Mouse (Mus musculus) neural tube, embryonic 12.5 days (tissue): ENCODE measurements at regions not wholly inside any gene's neighbourhood (a gene's known extent, or its start where the extent isn't known, plus 50 kb on each side); places are given as distances from the start of the nearest gene placed in this dataset.

Experiments
- ATAC-seq: fragments of 200-750 bp; cut with Nextera tagmentation; 2 replicates; pipeline ENCODE4 v1.8.0; 2017; ENCODE audit warnings: low read depth, mild to moderate bottlenecking, moderate TSS enrichment, moderate library complexity; ENCODE audit not compliant: low FRiP score
- H3K27ac ChIP-seq: fragments of 300-500 bp; sonication (generic); 2 replicates; pipeline ENCODE4 v1.5.1; 2016
- H3K27me3 ChIP-seq: fragments of 300-500 bp; sonication (generic); replicated peaks from 2 replicates; pipeline ENCODE4 v1.6.1; 2016; ENCODE audit warnings: mild to moderate bottlenecking
- H3K36me3 ChIP-seq: fragments of 300-500 bp; sonication (generic); 2 replicates; pipeline ENCODE4 v1.6.1; 2016; ENCODE audit warnings: mild to moderate bottlenecking
- H3K4me1 ChIP-seq: fragments of 300-500 bp; sonication (generic); 2 replicates; pipeline ENCODE4 v1.6.1; 2016
- H3K4me2 ChIP-seq: fragments of 300-500 bp; sonication (generic); replicated peaks from 2 replicates; pipeline ENCODE4 v1.6.1; 2016; ENCODE audit warnings: mild to moderate bottlenecking
- H3K4me3 ChIP-seq: fragments of 300-500 bp; sonication (generic); 2 replicates; pipeline ENCODE4 v1.5.1; 2016
- H3K9ac ChIP-seq: fragments of 300-500 bp; sonication (generic); 2 replicates; pipeline ENCODE4 v1.6.1; 2016; ENCODE audit warnings: mild to moderate bottlenecking
- H3K9me3 ChIP-seq: fragments of 300-500 bp; sonication (generic); 2 replicates; pipeline ENCODE4 v1.6.1; 2016; ENCODE audit warnings: mild to moderate bottlenecking
- WGBS: fragments of 180-500 bp; shearing (Covaris S2); methylation state at CpG from one replicate; pipeline ENCODE4 v1.1.7; 2016; 5-methylcytosine and 5-hydroxymethylcytosine counted together

DNA sequence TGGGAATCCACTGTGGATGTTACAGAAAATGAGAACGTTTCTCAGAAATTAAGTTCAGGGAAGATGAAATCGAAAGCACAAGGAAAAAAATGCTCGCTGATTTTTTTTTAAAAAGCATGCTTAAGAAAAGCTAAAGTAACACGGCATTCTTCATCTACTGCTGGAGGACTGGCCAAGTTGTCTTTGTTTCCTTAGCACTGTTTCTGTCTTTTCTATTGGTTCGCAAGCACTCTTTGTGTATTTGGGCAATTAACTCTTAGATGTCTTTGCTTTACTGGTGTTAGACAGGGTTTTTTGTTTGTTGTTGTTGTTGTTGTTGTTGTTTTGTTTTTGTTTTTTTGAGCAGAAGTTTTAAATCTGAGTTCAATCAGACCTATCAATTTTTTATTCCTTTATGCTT lies 301.4 kb upstream of the Noct start:
- H3K4me2 ChIP-seq, result no peak overlapping the region
- 87% methylated on average over 5 of the region's 5 CpGs for WGBS
- no peaks in the 10 kb centered on the region for H3K4me1 ChIP-seq
- H3K9me3 ChIP-seq, result no peaks in the 10 kb centered on the region
- H3K4me3 ChIP-seq, result no peak overlapping the region
- no peak for ATAC-seq
- H3K9ac ChIP-seq, result no peak overlapping the region
- H3K27me3 ChIP-seq, result no peaks in the 10 kb centered on the region
- no peak overlapping the region for H3K27ac ChIP-seq
- no peaks in the 10 kb centered on the region for H3K36me3 ChIP-seq

DNA sequence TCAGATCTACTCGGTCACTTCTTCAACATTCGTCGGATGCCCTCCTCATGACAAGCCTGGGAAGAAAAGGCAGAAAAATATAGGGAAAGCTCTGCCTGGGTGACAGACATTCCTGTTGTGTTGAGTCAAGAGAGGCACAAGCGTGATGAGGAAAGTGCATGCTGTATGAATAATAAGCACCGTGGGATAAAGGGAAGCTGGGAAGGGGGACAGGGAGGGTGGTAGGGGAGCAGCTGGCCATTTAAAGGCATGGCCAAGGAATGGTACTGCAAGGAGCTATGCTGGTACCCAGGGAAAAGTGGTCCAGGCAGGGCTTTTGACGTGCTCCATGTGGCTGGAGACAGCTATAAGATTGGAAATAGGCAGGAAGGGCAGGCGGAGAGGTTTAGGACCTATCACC lies 300.9 kb upstream of the Noct start:
- Histone ChIP-seq H3K9ac (no peak overlapping the region), H3K36me3 (no peaks in the 10 kb centered on the region), H3K4me1 (no peaks in the 10 kb centered on the region), H3K27me3 (no peaks in the 10 kb centered on the region), H3K4me2 (no peak overlapping the region), H3K4me3 (no peak overlapping the region), H3K27ac (no peak overlapping the region), H3K9me3 (no peaks in the 10 kb centered on the region)
- WGBS, result 73% methylated on average over 7 of the region's 7 CpGs
- ATAC-seq, result no peak

DNA sequence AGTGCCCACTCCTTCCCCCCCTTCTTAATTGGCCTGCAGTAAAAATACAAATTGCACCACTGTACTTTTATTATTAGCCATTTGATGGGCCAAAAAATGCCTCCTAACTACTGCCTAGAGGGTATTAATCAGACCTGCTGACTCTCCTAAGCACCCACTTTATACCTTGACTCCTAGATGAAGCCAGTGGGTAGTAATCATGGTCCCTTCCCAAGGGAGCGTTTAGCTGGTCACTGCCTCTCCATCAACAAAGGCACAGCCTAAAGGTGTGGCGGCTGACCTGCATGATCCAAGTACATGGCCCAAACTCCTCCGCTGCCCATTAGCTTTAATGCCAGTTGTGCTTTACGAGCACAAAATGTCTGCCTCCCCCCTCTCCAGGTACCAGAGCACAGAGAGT lies 296.9 kb upstream of the Noct start:
- WGBS, result 50% methylated on average over 4 of the region's 4 CpGs
- Histone ChIP-seq H3K4me2 (no peak overlapping the region), H3K9me3 (no peaks in the 10 kb centered on the region), H3K27me3 (no peaks in the 10 kb centered on the region), H3K4me1 (no peaks in the 10 kb centered on the region), H3K4me3 (no peak overlapping the region), H3K36me3 (no peaks in the 10 kb centered on the region), H3K27ac (no peak overlapping the region), H3K9ac (no peak overlapping the region)
- ATAC-seq, result no peak

DNA sequence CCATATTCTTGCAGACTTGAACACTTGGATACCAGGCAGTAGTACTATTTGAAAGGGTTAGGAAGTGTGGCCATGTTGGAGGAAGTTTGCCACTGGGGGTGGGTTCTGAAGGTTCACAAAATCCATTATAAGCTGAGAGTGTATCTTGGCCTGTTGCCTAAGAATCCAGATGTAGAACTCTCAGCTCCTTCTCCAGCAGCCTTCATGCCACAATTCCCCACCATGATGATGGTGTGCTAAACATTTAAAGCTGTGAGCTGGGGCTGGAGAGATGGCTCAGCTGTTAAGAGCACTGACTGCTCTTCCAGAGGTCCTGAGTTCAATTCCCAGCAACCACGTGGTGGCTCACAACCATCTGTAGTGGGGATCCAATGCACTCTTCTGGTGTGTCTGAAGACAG lies 295.2 kb upstream of the Noct start:
- Histone ChIP-seq H3K4me3 (no peak overlapping the region), H3K9me3 (no peaks in the 10 kb centered on the region), H3K4me1 (0 out of 2 replicates have a peak, but pooled peaks cover 3% of the 10 kb centered on the region), H3K27ac (no peak overlapping the region), H3K4me2 (no peak overlapping the region), H3K27me3 (no peaks in the 10 kb centered on the region), H3K36me3 (no peaks in the 10 kb centered on the region), H3K9ac (no peak overlapping the region)
- 88% methylated on average over 1 of the region's 1 CpGs for WGBS
- ATAC-seq, result no peak

DNA sequence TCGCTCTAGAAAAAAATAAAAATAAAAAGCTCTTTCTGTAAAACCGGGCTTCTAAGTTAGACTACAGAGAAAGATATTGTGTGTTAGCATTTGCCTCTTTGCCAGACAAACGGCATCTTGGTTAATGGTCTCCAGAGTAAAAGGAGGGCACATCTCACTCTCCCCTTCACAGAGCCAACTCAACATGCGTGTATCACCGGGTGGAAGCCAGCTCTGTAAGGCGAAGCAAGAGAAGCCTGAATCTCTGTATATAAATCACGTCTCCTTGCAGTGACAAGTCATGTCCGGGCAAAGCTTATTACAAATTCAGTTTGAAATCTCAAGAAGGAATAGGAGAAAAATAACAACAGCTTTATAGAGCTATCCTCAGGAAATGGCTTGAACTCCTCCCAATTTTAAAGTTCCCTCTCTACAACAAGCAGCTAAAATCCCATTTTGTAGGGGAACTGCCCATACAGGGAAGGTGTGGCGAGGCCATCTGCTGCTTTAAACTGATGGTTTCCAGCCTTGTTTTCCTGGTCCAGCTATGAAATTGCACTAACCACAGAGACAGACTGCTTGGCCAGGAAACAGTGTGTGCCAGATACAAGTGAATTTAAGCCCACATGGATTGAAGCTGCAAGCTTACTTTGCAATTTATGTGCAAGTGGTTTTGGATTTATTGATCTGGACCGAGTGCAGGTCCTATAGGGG lies 291.7 kb upstream of the Noct start:
- Histone ChIP-seq H3K4me2 (no peak overlapping the region), H3K4me3 (no peak overlapping the region), H3K36me3 (no peaks in the 10 kb centered on the region), H3K27me3 (no peaks in the 10 kb centered on the region), H3K27ac (no peak overlapping the region), H3K9me3 (no peaks in the 10 kb centered on the region), H3K4me1 (0 out of 2 replicates have a peak, but pooled peaks cover 3% of the 10 kb centered on the region), H3K9ac (no peak overlapping the region)
- WGBS, result 68% methylated on average over 10 of the region's 10 CpGs
- no peak for ATAC-seq

DNA sequence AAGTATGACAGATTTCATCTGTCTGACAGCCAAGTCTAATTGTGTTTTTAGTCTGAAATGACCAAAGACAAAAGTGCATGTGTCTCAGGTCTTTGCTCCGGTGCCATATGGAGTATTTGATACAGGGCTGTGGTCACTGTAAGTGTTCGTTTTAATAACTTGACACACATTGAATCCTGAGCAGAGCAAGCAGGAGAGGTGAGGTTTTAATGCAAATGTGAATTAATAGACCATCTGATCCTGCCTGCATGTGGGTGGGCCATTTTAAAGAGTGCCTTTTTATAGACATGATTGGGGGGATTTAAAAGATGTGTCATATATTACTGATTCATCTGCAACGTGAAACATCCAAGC lies 291.2 kb upstream of the Noct start:
- no peak overlapping the region for H3K4me2 ChIP-seq
- no peaks in the 10 kb centered on the region for H3K9me3 ChIP-seq
- 57% methylated on average over 3 of the region's 3 CpGs for WGBS
- no peaks in the 10 kb centered on the region for H3K27me3 ChIP-seq
- no peak overlapping the region for H3K9ac ChIP-seq
- no peak for ATAC-seq
- no peaks in the 10 kb centered on the region for H3K36me3 ChIP-seq
- H3K4me3 ChIP-seq, result no peak overlapping the region
- H3K4me1 ChIP-seq, result 0 out of 2 replicates have a peak, but pooled peaks cover 3% of the 10 kb centered on the region
- no peak overlapping the region for H3K27ac ChIP-seq

DNA sequence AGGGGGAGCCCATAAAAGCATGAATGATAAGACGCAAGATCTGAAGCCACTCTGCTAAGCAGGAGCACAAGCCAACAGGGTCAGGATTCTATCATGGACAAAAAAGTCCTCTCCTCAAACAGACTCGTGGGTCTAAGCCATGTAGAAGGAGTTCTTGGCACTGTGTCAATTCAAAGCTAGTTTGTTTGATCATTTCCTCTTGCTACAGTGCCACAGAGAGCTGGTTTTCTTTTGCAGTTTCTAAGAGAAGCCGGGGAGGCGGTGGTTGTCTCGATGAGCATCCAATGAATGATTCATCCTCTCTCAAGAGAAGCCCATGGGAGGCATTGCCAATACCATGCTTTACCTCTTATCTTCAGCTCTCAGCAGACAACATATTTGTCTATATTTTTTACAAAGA lies 284.6 kb upstream of the Noct start:
- Histone ChIP-seq H3K36me3 (no peaks in the 10 kb centered on the region), H3K4me3 (no peak overlapping the region), H3K9ac (no peak overlapping the region), H3K4me2 (no peak overlapping the region), H3K27ac (no peak overlapping the region), H3K9me3 (no peaks in the 10 kb centered on the region), H3K4me1 (no peaks in the 10 kb centered on the region), H3K27me3 (no peaks in the 10 kb centered on the region)
- 76% methylated on average over 5 of the region's 5 CpGs for WGBS
- ATAC-seq, result no peak

DNA sequence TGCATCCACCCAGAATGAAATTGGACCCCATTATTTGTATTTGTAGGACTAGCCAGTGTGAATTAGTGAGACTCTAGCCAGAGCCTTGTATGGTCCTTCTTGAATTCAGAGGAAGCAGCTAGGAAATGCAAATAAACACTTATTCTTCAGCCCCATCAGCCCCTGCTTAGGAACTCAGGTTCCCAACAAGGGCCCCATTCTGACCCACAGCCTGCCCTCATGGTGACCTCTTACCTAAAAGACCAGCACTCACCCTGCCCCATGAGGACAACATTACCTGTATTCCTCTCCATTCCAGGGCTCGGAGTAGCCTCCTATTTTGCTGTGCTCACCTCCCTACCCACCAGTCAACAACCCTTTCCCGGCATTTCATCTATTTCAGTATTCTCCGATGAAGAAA lies 283.6 kb upstream of the Noct start:
- no peaks in the 10 kb centered on the region for H3K9me3 ChIP-seq
- no peak for ATAC-seq
- no peak overlapping the region for H3K4me2 ChIP-seq
- H3K9ac ChIP-seq, result no peak overlapping the region
- no peaks in the 10 kb centered on the region for H3K36me3 ChIP-seq
- H3K27me3 ChIP-seq, result no peaks in the 10 kb centered on the region
- H3K4me1 ChIP-seq, result no peaks in the 10 kb centered on the region
- WGBS, result 67% methylated on average over 3 of the region's 3 CpGs
- H3K27ac ChIP-seq, result no peak overlapping the region
- H3K4me3 ChIP-seq, result no peak overlapping the region

DNA sequence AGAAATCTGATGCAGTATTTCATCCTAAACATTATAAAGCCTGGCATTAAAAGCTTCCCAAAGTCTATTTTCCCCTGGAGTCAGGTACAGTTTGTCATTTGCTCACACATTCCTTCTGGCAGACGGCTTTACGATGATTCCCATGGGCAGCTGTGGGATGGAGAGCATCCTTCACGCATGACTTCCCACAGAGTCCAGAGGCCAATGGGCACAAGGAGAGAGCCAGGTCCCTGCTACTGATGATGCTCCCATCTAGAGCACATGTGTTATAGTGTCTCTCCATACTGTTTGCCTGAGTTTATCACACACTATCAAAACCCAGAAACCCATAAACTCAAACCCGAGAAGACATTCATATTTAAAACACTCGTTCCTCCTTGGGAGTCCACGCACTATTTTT lies 270.8 kb upstream of the Noct start:
- no peak for ATAC-seq
- 74% methylated on average over 6 of the region's 6 CpGs for WGBS

DNA sequence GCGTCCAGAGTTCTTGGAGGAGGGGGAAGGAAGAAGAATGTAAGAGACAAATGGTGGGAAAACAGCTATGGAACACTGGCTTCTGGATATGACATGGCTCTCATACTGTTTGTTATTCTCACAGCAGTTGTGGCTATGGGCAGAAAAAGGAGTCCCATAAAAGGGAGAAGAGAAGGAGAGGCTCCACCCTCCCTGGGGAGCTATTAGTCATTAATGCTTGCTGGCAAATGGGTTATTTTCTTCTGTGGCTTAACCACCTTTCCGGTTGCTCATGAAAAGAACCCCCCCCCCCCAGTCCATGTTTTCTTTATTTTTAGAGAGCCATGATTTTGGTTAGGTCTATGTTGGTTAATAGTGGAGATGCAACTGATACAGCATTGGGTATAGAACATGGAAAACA lies 253.9 kb upstream of the Noct start:
- no peak for ATAC-seq
- WGBS, result 76% methylated on average over 2 of the region's 2 CpGs
- no peaks in the 10 kb centered on the region for H3K36me3 ChIP-seq
- no peaks in the 10 kb centered on the region for H3K9me3 ChIP-seq
- no peak overlapping the region for H3K4me2 ChIP-seq
- H3K9ac ChIP-seq, result no peak overlapping the region
- H3K27me3 ChIP-seq, result no peaks in the 10 kb centered on the region
- H3K4me3 ChIP-seq, result no peak overlapping the region
- 0 out of 2 replicates have a peak, but pooled peaks cover 3% of the 10 kb centered on the region for H3K4me1 ChIP-seq
- H3K27ac ChIP-seq, result no peak overlapping the region

More for the DNA sequence above, 270.8 kb upstream of the Noct start:
- Histone ChIP-seq H3K9ac (no peak overlapping the region), H3K4me2 (no peak overlapping the region), H3K9me3 (no peaks in the 10 kb centered on the region), H3K27ac (no peak overlapping the region), H3K36me3 (no peaks in the 10 kb centered on the region), H3K4me3 (no peak overlapping the region), H3K27me3 (no peaks in the 10 kb centered on the region), H3K4me1 (no peaks in the 10 kb centered on the region; the same call in 1 of the 2 replicates)

DNA sequence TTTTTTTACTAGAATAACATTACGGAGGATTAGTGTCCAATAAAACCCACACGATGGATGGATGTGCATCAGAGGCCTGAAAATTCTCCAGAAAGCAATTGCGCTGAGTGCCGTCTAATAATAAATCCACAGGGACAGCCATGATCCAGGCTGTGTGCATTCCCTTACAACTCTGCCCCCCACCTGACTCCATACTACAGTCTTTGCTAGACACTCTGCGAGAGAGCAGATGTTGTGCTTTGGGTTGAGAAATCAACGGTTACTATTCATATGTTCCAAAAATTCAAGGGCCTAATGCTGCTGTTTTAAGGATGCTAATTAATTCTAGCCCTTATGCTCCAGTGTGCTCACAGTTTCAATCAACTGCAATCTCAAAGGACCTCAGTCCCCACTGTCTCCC lies 251.2 kb upstream of the Noct start:
- ATAC-seq, result no peak
- WGBS, result 71% methylated on average over 6 of the region's 6 CpGs
- no peak overlapping the region for H3K27ac ChIP-seq

DNA sequence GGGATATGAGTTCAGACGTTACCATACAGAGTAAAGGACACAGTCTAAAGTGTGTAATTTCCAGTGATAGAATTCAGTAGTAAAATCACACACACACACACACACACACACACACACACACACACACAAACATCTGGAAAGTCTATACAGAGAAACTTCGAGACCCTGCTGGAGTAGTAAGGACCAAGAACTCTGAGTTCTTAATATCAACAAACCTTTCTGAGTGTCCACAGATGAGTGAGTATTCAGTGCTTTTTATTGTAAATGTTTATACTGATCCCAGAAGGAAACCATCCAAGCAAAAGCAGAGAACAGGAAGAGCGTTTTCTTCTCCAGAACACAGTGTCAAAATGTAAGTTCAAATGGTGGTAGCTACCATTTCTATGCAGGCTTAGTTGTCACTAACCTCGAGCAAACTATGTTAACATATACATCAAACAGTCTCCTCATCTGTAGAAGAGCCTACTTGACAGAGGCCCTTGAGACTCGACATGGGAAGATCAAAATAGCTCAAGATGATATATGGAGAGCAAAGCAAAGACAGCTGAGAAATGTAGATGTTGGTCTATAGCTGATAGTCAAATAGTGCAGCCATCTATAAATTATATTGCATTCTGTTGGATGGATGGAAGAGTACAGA lies 248.0 kb upstream of the Noct start:
- Histone ChIP-seq H3K27me3 (no peaks in the 10 kb centered on the region), H3K4me1 (no peaks in the 10 kb centered on the region), H3K4me3 (no peak overlapping the region), H3K27ac (no peak overlapping the region), H3K9me3 (no peaks in the 10 kb centered on the region), H3K36me3 (no peaks in the 10 kb centered on the region), H3K9ac (no peak overlapping the region), H3K4me2 (no peak overlapping the region)
- 81% methylated on average over 5 of the region's 5 CpGs for WGBS
- ATAC-seq, result no peak

More for the DNA sequence above, 251.2 kb upstream of the Noct start:
- Histone ChIP-seq H3K9me3 (no peaks in the 10 kb centered on the region), H3K36me3 (no peaks in the 10 kb centered on the region), H3K4me1 (0 out of 2 replicates have a peak, but pooled peaks cover 3% of the 10 kb centered on the region), H3K4me3 (no peak overlapping the region), H3K27me3 (no peaks in the 10 kb centered on the region), H3K4me2 (no peak overlapping the region), H3K9ac (no peak overlapping the region)

DNA sequence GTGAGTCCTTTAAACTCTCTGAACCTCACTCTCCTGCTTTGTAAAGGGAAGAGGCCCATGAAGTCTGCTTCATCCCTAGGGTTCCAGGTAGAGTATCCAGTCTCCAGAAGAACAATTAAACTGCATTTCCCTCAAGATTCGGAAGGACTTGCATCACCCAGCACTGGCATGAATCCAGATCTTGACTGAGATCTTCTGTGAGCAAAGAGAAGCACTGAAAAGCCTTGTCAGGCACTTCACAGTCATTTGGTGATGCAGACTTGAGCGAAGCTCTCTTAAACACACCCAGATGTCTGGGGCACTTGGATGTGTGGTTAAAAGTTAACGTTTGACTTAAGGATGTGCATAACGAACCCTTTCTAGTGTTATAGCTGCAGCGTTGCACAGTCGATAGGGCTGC lies 247.4 kb upstream of the Noct start:
- Histone ChIP-seq H3K4me3 (no peak overlapping the region), H3K27ac (no peak overlapping the region), H3K9ac (no peak overlapping the region), H3K9me3 (no peaks in the 10 kb centered on the region), H3K36me3 (no peaks in the 10 kb centered on the region), H3K4me1 (no peaks in the 10 kb centered on the region), H3K4me2 (no peak overlapping the region), H3K27me3 (no peaks in the 10 kb centered on the region)
- WGBS, result 92% methylated on average over 6 of the region's 6 CpGs
- ATAC-seq, result no peak
